Comparison of ENCODE assay signal across 8 mouse cellular contexts in genomic region chr6:72098691-72099090, GRCm38 (mm10). TPM values are rescaled to one million over a fixed set of nuclear protein-coding genes. Genes with fewer than 3 reads are reported as not detected.
DNase-seq lines count a peak whose midpoint lies in the region; ATAC-seq and TF ChIP-seq lines count a peak whose summit lies in the region.

No protein-coding gene starts in this region.

- H3K36me3 ChIP-seq in forebrain, embryonic 14.5 days (ENCODE audit: control insufficient read depth, insufficient read depth, low read length): no peaks in the 10 kb centered on the region
- H3K36me3 ChIP-seq in liver, embryonic 14.5 days (replicated peaks; ENCODE audit: control insufficient read depth, insufficient read depth, low read depth): peaks cover 5% of the 10 kb centered on the region

- H3K4me3 ChIP-seq in forebrain, embryonic 14.5 days (ENCODE audit: low read depth, low read length): peak overlapping the region; percentile 74
- peak overlapping the region; percentile 84 to 99 for H3K4me3 ChIP-seq in liver, embryonic 14.5 days (ENCODE audit: insufficient read depth in 1 of 2, low read depth in 2 of 2, low read length in 2 of 2)

- H3K4me2 ChIP-seq in forebrain, embryonic 14.5 days (ENCODE audit: low read length): peak overlapping the region; percentile 87
- H3K4me2 ChIP-seq in liver, embryonic 14.5 days (ENCODE audit: low read depth): peak overlapping the region; percentile 71

- TF ChIP-seq CTCF in liver, embryonic 14.5 days (IDR thresholded peaks at IDR 0.05; ENCODE audit: low read depth): peak; percentile 52

- TF ChIP-seq EP300 in liver, embryonic 14.5 days (IDR thresholded peaks at IDR 0.05; ENCODE audit: low read depth): 0 out of 2 replicates have a peak, but pooled peaks have one; percentile 2

- ATAC-seq in forebrain, embryonic 14.5 days: no peak
- ATAC-seq in liver, embryonic 14.5 days (ENCODE audit: insufficient read depth): no peak

- H3K9ac ChIP-seq in forebrain, embryonic 14.5 days (ENCODE audit: low read length): peak overlapping the region; percentile 86
- peak overlapping the region; percentile 91 for H3K9ac ChIP-seq in liver, embryonic 14.5 days (replicated peaks)

- H3K27ac ChIP-seq in forebrain, embryonic 14.5 days (ENCODE audit: low read depth, low read length): 0 out of 2 replicates have a peak overlapping the region, but pooled peaks have one; percentile 5
- peak overlapping the region; percentile 87 for H3K27ac ChIP-seq in liver, embryonic 14.5 days

- WGBS in forebrain, embryonic 14.5 days: 19% methylated on average over 2 of the region's 2 CpGs
- 7% methylated on average over 2 of the region's 2 CpGs for WGBS in liver, embryonic 14.5 days (ENCODE audit: insufficient replicate concordance)

- DNase-seq in adrenal gland, postnatal 14 days: peak; percentile 35
- no peak for DNase-seq in adrenal gland, postnatal 25 days
- peak; percentile 30 for DNase-seq in retina, postnatal 1 day
- DNase-seq in retina, embryonic 14.5 days (ENCODE audit: low spot score): no peak
- DNase-seq in forebrain, embryonic 14.5 days (ENCODE audit: low spot score): peak; percentile 46
- no peak for DNase-seq in liver, embryonic 14.5 days (ENCODE audit: low read depth in 3 of 3, low spot score in 3 of 3)
- no peak for DNase-seq in urinary bladder, postnatal 14 days (ENCODE audit: low spot score)
- DNase-seq in frontal cortex, postnatal 10 days (ENCODE audit: low spot score in 2 of 2): no peak

- H3K4me1 ChIP-seq in forebrain, embryonic 14.5 days (ENCODE audit: control insufficient read depth, insufficient read depth, low read length): peaks cover 12% of the 10 kb centered on the region; the same call in 1 of the 2 replicates
- peaks cover 42 to 63% of the 10 kb centered on the region in 2 experiments for H3K4me1 ChIP-seq in liver, embryonic 14.5 days (replicated peaks; ENCODE audit: control insufficient read depth in 2 of 2, insufficient read depth in 2 of 2, low read length in 1 of 2)

- no peaks in the 10 kb centered on the region for H3K9me3 ChIP-seq in forebrain, embryonic 14.5 days (replicated peaks; ENCODE audit: control insufficient read depth, low read length)
- H3K9me3 ChIP-seq in liver, embryonic 14.5 days (ENCODE audit: control insufficient read depth, low read length): no peaks in the 10 kb centered on the region

- H3K27me3 ChIP-seq in forebrain, embryonic 14.5 days (replicated peaks; ENCODE audit: control insufficient read depth, insufficient read depth, low read length): no peaks in the 10 kb centered on the region
- no peaks in the 10 kb centered on the region for H3K27me3 ChIP-seq in liver, embryonic 14.5 days (ENCODE audit: control insufficient read depth, insufficient read depth, low read length)

RNA-seq across cellular contexts. Expression of gene St3gal5, which starts 1.3 kb away (rescaled TPM):
- total RNA-seq in adrenal gland, postnatal 14 days (2021): 137 and 170 TPM in 2 replicates
- total RNA-seq in adrenal gland, postnatal 25 days (2021): 93.4 and 102 TPM in 2 replicates
- 25.5 and 33.1 TPM in 2 replicates for polyA plus RNA-seq in forebrain, embryonic 14.5 days (2014; fragmentation: Nextera tagmentation; extraction: Ambion mirVana)
- polyA plus RNA-seq in liver, embryonic 14.5 days (2012; rRNA removed): 94.7 and 121 TPM in 2 replicates
- 123 and 139 TPM in 2 replicates for polyA plus RNA-seq in liver, embryonic 14.5 days (2014; fragmentation: Nextera tagmentation; extraction: Ambion mirVana)

Comparison
In these comparisons a context has a peak if more than half of its experiments do, and no peak if none do; other contexts are left out.
1. DNase-seq: peak in adrenal gland, postnatal 14 days (single experiment), retina, postnatal 1 day (single experiment) and forebrain, embryonic 14.5 days (single experiment); none in adrenal gland, postnatal 25 days (single experiment), retina, embryonic 14.5 days (single experiment), liver, embryonic 14.5 days (0 of 3), urinary bladder, postnatal 14 days (single experiment) and frontal cortex, postnatal 10 days (0 of 2).